Mouse (Mus musculus): Measurements from ENCODE around the gene Tas2r125.
"Not testable (repeated sequence)": the region's sequence is repeated elsewhere in the genome, so short reads cannot be mapped to it uniquely, and the experiment has no call there.

The Tas2r125 gene

GRCm38 (mm10) chr6:132909351-132909750, at the start of gene Tas2r125:
TSS of gene Tas2r125 (plus strand) at chr6:132909651.
- in situ Hi-C loops (cut with MboI, MseI), result no loop called here

- in situ Hi-C loops (cut with MboI, MseI), result no loop called here
Observed at GRCm38 (mm10) chr6:132867708-132868107, 41.7 kb upstream of the Tas2r125 start, which contains the start of gene Tas2r110. TSS of gene Tas2r110 (plus strand) at chr6:132868008.

- in situ Hi-C loops (cut with MboI, MseI), result no loop called here
Observed at GRCm38 (mm10) chr6:132892711-132893110, 16.7 kb upstream of the Tas2r125 start, which contains the start of gene Tas2r113. TSS of gene Tas2r113 (plus strand) at chr6:132893011.

GRCm38 (mm10) chr6:132941376-132941775, 31.9 kb downstream of the Tas2r125 start:
- in situ Hi-C loops (cut with MboI, MseI), result not testable (repeated sequence)

GRCm38 (mm10) chr6:132950802-132951201, 41.4 kb downstream of the Tas2r125 start, which contains the start of gene Tas2r129:
TSS of gene Tas2r129 (plus strand) at chr6:132951102.
- in situ Hi-C loops (cut with MboI, MseI), result no loop called here

- in situ Hi-C loops (cut with MboI, MseI), result no loop called here
Observed at GRCm38 (mm10) chr6:132957819-132958218, 48.4 kb downstream of the Tas2r125 start, which contains the start of gene Tas2r131. TSS of gene Tas2r131 (minus strand) at chr6:132957919.
